Mouse (Mus musculus): ENCODE measurements around the gene Pigx.

The Pigx gene

DNA sequence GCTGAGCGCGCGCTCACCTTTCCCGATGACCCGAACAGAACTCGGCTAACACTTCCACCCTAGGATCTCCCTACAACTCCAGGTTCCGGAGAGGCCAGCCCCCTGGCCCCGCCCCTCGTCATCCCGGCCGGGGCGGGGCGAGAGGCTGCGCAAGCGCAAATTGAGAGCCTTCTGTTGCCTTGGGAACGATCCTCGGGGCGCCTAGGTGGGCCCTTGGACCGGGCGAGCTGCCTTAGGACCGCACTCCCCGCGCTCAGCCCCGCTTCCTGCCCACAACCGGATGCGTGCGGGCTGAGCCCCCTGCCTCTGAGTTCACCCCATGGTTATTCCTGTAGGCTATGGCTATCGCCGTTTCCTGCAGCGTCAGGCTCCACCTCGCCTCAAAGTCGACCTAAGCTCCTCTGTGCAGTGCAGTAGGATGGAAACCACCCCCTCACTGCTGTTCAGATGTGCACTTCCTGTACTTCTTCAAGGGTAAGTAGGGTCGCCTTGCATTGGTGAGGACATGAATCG lies at the start of gene Pigx, which contains the start of gene Cep19:
TSS of gene Pigx (minus strand) at position 103 of the 513 bp plus-strand sequence.
TSS of gene Cep19 (plus strand) at position 163 of the 513 bp plus-strand sequence.
- in situ Hi-C loops (cut with MboI; ENCODE audit: low sequenced_read_pairs) = no loop called here

DNA sequence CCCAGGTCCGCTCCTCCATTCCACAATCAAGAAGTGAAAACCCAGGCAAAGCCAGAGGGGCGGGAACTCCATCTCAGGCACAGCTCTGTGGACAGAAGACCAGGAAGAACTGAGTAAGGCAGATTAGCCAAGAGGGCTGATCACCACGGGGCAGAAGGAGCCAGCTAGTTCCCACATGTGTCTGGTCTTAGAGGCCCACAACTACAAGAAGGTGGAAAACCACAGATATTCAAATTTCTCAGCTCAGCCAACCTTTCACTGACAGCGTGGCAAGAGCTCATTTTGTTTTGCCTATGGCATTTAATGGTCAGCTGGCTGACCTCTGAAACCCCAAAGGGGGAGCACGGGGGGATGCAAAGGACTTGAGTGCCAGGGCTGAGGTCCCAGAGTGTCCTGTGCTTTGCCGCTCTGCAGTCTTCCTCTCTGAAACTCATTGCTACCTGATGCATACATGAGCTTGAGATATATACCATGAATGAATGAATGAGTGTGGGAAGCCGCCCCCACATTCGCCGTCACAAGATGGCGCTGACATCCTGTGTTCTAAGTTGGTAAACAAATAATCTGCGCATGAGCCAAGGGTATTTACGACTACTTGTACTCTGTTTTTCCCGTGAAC lies 48.2 kb upstream of the Pigx start:
- in situ Hi-C loops (cut with MboI; ENCODE audit: low sequenced_read_pairs) = no loop called here

DNA sequence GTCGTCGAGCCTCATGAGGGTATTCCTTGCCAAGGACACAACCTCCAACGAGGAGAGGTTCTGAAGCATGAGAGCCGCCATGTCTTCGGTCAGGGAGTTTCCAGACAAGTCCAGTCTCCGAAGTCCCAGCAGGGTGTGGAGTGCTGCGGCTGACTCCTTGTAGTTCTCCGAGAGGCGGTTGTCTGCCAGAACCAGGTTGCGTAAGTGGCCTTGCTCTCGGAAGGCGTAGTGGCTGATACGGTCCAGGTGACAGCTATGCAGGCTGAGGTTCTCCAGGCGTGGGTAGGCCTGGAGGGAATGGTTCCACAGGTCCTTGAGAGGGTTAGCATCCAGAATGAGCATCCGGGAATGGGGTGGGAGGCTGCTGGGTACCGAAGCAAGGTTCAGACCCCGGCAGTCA lies 45.1 kb upstream of the Pigx start:
- in situ Hi-C loops (cut with MboI; ENCODE audit: low sequenced_read_pairs) = no loop called here

DNA sequence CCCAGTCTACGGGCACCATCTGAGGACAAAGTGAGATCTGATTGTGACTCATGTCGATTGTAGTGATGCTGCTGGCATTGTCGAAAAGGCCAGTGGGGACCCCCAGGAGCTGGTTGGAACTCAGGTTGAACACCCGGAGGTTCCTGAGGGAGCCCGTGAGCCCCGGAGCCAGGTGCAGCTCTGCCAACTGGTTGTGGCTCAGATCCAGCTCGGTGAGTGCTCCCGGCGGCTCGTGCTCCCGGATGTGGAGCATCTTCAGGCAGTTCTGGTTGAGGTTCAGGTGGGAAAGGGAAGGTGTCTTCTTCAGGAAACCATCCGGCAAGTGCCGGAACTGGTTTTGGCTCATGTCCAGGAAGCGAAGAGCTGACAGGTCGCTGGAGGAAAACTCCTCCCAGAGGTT lies 44.2 kb upstream of the Pigx start:
- in situ Hi-C loops (cut with MboI; ENCODE audit: low sequenced_read_pairs) = no loop called here

DNA sequence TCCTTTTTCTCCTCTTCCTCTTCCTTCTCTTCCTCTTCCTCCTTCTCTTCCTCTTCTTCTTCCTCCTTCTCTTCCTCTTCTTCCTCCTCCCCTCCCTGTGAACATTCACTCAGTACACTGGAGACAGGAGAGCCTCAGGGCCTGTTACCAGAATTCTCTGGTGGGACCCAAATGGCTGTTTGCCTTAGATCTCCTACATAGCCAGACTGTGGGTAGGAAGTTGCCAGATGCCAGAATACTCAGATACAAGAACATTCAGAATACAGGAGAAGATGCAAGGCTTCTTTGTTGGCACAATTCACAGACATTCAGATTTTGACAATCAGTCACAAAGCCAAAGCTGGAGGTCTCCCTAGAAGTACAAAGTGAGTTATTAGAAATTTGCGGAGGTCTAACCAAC lies 39.4 kb upstream of the Pigx start:
- in situ Hi-C loops (cut with MboI; ENCODE audit: low sequenced_read_pairs) = no loop called here

DNA sequence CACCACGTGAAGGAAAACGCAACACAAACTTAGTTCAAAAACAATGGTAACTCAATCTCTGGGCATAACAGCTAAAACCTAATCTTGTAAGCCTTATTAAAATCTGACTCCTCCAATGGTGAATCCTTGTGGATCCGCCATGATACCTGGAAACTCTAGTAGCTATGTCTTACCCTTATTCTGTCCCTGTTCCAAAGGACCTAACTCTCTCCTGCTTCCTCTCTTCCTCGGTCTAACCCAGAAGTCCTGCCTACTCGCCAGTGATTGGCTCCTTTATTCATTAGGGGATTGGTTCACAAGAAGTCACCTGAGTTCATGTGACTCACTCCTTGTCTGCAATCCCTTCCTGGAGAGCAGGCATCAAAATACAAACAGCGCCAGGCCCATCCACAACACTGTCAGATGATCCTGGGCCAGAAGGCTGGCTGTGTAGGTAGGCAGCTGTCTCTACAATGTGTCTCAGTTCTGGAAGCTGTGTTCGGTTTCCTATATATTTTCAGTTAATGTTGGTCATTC lies 36.4 kb upstream of the Pigx start:
- in situ Hi-C loops (cut with MboI; ENCODE audit: low sequenced_read_pairs) = no loop called here

DNA sequence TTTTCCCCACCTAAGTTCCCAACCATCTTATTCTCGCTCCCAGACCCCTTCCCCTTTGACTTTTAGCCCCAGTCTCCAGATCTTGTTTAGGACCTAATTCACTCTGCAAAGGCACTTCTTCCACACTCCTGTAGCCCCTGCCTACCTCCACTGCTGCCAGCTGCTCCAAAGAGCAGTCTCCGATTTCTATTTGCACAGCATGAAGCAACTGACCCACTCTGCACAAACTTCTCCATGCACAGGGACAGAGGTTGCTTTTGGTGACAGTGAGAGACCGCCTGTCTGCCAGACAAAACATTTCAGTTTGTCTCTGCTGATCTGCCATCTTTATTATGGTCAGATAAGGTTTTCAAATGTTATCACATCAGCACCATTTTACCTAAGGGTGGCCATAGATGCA lies 33.6 kb upstream of the Pigx start:
- in situ Hi-C loops (cut with MboI; ENCODE audit: low sequenced_read_pairs) = no loop called here

DNA sequence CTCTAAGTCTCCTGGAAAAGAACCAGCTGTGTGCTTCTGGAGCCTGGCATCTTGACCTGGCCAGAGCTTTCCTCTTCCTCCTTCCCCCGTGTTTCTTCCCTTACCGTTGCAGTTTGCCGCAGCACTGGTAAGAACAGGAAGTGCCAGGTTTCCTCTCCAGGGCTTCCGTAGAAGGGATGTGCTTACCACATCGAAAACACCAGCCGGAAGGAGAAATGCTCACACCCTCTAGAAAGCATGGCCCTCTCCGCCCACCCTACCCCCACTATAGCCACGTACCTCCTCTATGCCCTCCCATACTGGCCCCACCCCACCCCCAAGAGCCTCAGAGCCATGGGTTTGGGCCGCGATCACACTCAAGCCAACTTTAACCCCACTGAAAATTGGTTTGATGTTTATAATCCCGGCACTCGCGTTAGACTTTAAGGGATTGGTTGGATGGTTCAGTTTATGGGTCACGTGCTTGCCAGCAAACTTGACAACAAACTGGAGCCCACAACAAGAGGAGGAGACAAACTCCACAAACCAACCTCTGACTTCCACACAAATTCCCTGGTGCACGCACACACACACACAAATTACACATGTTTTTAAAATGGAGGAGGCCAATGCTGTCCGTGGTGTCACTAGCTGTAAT lies 30.8 kb upstream of the Pigx start:
- in situ Hi-C loops (cut with MboI; ENCODE audit: low sequenced_read_pairs) = no loop called here

DNA sequence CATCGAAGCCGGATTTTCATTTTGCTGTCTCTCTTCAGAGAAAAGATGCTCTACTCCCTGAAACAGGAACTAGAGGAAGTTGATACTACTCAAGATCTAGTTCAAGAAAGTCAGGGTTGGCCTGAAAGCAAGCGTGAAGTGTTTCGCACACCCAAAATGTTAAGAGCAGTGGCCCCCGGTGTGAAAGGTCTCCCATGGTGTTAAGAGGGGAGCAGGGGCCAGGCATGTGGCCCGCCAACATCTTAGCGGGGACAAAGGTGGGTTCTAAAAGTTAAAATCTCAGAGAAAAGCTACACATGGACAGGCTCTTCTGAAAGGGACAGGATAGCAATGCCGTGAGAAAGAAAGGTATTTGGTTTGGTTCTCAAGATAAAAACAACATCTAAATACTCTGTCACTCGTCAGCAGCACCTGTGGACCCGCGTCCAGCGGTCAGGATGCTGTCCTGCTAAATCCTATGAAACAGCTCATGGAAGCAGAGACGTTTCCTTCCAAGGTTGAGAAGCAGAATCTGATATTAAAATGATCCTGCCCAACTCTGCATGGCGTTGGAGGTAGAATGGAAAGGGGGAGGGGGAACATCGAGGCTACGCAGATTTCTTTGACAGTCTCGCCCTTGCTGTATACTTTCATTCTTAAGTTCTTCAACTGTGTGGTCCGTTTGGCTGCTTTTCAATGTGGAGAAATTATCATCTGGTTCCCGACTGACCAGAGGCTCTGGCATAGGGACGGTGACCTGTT lies 30.1 kb upstream of the Pigx start:
- in situ Hi-C loops (cut with MboI; ENCODE audit: low sequenced_read_pairs) = no loop called here

DNA sequence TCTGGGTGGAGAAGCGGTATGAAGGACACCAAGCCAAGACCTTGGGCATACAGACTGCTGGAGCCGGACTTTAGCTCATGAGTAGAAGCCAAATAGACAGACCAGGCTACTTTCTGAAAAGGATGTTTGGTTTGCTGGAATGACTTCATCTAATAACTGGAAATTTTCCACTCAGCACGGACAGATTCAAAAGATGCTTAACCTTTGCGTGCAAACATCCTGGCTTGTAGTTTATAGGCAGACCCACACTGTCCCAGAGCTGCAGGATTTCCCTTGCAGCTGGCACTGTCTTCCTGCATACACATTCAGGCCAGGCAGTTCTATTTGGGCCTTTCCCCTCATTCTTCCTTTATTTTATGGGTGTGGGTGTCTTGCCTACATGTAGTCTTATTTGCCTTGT lies 27.5 kb upstream of the Pigx start:
- in situ Hi-C loops (cut with MboI; ENCODE audit: low sequenced_read_pairs) = no loop called here

DNA sequence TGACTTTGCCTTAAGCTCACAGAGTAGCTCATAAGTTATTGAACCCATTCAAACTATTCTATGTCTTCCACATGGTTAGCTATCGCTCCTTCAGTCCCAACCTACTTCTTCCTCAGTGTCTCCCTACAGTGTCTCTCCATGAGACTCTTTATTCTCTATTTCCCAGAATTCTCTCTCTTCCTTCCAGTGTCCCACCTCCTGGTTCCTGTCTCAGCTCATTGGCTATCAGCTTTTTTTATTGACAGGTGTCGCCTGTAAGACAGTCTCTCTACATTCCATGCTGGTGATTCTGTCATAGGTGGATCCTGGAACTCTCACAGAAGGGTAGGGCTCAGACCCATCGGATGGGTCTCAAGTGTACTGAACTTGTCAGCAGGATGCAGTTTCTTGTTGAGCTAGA lies 25.8 kb upstream of the Pigx start:
- in situ Hi-C loops (cut with MboI; ENCODE audit: low sequenced_read_pairs) = no loop called here

DNA sequence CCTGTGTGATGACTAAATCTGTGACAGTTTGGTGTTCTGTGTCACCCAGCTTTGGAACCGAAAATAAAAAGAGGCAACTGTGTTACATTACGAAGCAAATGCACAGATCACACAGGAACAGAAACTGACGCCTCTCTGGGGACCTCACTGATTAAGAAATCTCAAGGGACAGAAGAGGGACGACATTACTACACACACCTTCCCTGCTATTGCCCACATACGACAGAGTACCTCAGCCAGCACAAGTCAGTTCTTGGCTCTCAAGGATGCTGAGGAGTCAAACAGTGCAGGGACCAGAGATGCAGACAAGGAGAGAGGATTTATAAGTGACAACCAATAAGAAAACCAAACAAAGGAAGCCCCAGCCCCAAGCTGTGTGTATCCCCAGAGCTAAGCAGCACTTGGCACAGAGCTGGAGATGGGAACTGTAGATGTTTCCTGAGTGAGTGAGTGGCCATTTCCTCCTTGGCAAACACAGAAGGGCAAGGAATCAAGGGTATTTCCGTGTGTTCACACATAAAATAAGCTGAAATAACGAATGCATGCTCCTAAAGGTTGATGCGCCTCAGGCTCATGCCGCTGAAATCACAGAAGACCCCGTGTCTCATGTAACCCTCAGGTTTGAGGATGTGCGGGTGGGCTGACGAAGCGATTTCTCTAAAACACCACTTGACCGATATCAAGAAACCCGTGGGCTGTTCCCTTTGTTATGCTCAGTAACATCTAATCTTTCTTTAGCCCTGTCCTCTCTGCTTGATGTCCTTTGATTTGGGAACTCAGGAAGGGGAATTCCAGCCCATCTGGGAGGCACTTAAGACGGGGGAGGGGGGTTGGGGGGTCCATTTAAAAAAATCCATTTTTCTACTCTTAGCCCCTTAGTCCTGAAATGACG lies 25.1 kb upstream of the Pigx start:
- in situ Hi-C loops (cut with MboI; ENCODE audit: low sequenced_read_pairs) = no loop called here

DNA sequence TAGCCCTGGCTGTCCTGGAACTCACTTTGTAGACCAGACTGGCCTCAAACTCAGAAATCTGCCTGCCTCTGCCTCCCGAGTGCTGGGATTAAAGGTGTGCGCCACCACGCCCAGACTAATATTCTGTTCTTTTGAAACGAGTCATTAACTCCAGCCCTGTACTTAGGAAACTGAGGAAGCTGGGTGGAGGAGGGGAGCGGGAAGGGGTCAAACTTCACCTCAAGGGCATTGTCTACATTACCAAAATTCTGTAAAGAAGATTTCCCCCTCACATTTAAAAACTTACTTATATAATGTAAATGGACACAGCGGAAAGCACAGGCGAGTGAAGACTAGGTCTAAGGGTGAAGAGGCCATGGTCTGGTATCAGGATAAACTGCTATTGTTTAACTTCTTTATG lies 24.5 kb upstream of the Pigx start:
- in situ Hi-C loops (cut with MboI; ENCODE audit: low sequenced_read_pairs) = no loop called here

DNA sequence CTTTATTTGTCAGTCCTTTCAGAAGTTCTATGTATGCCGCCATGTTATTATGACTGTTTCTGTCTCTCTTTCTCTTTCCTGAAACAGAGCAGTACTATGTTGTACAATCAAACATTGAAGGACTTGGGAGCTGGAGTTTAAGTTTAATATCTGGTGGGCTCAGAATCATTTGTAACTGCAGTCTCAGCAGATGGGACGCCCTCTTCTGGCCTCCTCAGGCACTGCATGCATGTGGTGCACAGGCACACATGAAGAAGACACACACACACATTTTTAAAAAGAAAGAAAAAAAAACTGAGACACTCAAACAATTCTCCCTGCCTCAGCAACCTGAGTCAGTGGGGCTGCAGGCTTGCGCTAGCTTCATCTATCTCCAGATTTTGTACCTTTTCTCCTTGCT lies 20.9 kb upstream of the Pigx start:
- in situ Hi-C loops (cut with MboI; ENCODE audit: low sequenced_read_pairs) = no loop called here

DNA sequence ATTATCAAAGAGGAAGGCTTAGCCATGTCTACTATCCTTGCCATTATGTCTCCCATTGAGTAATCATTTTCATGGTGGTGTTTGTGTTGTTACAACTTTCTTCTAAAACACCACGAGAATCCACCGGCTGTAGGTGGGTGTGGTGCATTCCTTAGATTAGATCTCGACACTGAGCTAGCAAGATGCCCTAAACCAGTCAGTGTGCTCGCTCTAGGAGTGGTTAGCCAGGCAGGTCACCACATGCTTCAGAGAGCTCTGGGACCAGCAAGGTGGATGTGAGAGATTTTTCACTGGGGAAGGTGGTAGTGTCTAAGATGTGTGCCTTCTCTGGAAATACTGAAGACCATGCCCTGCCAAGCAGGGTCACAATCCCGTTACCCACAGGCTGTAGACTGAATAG lies 16.6 kb upstream of the Pigx start:
- in situ Hi-C loops (cut with MboI; ENCODE audit: low sequenced_read_pairs) = no loop called here

DNA sequence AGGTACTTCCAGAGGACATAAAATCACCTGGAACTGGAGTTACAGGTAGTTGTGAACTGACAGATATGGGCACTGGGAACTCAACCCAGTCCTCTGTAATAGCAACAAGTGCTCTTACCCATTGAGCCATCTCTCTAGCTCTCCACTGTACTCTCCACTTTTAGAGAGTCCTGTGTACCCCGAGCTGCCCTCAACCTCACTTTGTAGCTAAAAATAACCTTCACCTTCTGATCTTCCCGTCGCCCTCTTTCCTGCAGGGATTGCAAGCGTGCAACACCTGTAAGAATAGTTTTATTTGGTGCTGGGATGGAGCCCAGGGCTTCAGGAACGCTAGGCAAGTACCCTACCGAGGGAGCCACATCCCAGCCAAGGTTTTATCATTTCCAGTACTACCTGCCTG lies 16.2 kb upstream of the Pigx start:
- in situ Hi-C loops (cut with MboI; ENCODE audit: low sequenced_read_pairs) = no loop called here

DNA sequence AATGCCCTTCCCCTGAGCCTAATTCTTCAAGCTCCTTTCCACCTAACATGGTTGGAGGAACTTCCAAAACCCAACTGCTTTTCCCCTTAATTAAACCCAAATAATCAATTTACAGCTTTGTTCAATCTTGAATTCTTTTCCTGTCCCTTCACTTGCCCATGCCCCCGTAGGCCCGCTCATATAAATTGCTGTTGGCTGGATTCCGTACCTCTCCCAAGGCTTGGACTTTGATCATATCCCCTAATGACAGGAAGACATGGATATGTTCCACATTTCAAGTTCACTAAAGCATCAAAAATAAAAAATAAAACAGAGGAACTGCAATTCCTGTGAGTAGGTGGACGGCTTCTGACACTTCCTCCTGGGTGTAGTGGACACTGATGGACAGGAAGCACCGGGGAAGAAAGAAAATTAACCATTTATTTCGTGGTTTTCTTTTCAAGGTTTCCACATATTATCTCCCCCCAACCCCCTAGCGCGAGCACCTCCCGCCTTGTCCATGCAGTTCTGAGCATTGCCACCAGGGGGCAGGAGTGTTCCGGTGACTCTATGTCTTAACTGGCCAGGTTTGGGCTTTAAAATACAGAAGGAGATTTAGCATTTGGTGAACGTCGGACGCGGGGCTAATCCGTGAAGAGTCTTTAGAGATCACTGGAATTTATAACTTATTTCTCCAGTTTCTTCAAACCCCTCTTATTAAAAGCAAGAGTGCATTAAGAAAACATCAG lies 15.6 kb upstream of the Pigx start:
- in situ Hi-C loops (cut with MboI; ENCODE audit: low sequenced_read_pairs) = no loop called here

DNA sequence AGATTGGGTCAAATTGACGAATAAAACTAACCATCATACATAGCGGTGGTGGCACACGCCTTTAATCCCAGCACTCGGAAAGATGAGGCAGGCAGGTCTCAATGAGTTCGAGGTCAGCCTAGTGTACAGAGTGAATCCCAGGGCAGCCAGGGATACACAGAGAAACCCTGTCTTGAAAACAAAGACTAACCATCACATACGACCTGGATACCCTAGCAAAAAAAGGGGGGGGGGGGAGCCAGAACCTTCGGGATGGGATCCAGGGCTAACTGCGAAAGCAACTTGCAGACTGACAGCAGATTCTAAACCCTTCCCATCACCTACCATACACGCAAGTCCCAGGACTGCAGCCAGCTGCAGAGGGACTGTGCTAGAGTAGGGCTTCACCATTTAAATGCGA lies 14.9 kb upstream of the Pigx start:
- in situ Hi-C loops (cut with MboI; ENCODE audit: low sequenced_read_pairs) = no loop called here

DNA sequence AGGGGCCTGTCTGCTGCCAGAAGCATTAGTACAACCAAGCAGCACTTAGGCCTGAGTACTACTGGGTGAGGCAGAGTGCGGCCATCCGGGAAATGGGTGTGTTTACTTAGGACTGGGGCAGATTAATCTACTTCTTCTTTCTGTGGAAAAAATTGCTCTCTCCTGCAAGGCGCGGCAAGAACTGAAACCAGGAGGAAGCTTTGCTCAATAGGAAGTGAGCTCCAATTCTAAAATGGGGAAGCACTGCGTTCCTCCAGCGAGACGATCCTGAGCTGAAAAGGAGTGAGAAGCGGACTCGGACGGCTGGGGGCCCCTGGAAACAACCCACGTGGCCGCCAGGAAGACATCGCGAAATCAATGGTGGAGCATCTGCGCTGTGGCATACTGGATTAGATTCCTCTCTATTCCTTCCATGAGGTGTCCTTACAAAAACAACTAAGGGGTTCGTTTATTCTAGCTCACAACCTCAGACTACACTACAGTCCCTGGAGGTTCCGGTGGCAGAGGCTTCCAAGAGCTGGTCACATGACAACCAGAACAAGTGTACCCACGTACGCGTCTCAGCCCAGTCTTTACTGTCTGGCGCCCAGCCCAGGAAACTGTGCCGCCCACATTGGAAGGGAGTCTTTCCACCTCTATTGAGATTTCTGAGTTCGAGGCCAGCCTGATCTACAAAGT lies 14.1 kb upstream of the Pigx start:
- in situ Hi-C loops (cut with MboI; ENCODE audit: low sequenced_read_pairs) = no loop called here

Data from CH12F3 (cell line).